Mouse (Mus musculus) embryonic facial prominence, embryonic 14.5 days (tissue): Measurements from ENCODE around the gene Dnajb2. TPM values are rescaled to one million over a fixed set of nuclear protein-coding genes. Genes with fewer than 3 reads are reported as not detected.
A peak's percentile ranks its signal among the peaks of the same experiment; 100 is the strongest.

Experiments used
- ATAC-seq: fragments of 200-750 bp; cut with Nextera tagmentation; 2 replicates; pipeline ENCODE4 v1.8.0; 2017; ENCODE audit warnings: low read depth, moderate number of reproducible peaks, moderate TSS enrichment
- DNase-seq: peaks from one replicate; pipeline ENCODE4 v3.0.0-alpha.2; 2015; ENCODE audit warnings: low spot score
- H3K27ac ChIP-seq: fragments of 300-500 bp; sonication (generic); replicated peaks from 2 replicates; pipeline ENCODE4 v1.5.1; 2014; ENCODE audit warnings: low read depth, mild to moderate bottlenecking, low read length, moderate library complexity
- H3K27me3 ChIP-seq: fragments of 300-500 bp; sonication (generic); replicated peaks from 2 replicates; pipeline ENCODE4 v1.6.1; 2014; ENCODE audit warnings: low read length; ENCODE audit not compliant: control insufficient read depth, insufficient read depth
- H3K36me3 ChIP-seq: fragments of 300-500 bp; sonication (generic); 2 replicates; pipeline ENCODE4 v1.6.1; 2014; ENCODE audit warnings: low read length, mixed read lengths; ENCODE audit not compliant: control insufficient read depth, insufficient read depth
- H3K4me1 ChIP-seq: fragments of 300-500 bp; sonication (generic); 2 replicates; pipeline ENCODE4 v1.6.1; 2014; ENCODE audit warnings: antibody characterized with exemption, low read length; ENCODE audit not compliant: control insufficient read depth, insufficient read depth
- H3K4me2 ChIP-seq: fragments of 300-500 bp; sonication (generic); 2 replicates; pipeline ENCODE4 v1.6.1; 2014; ENCODE audit warnings: low read depth, mild to moderate bottlenecking, low read length, moderate library complexity, mixed read lengths
- H3K4me3 ChIP-seq: fragments of 300-500 bp; sonication (generic); 2 replicates; pipeline ENCODE4 v1.5.1; 2014; ENCODE audit warnings: low read depth, mild to moderate bottlenecking, low read length
- H3K9ac ChIP-seq: fragments of 300-500 bp; sonication (generic); 2 replicates; pipeline ENCODE4 v1.6.1; 2014; ENCODE audit warnings: low read depth, mild to moderate bottlenecking, low read length, moderate library complexity, mixed read lengths
- H3K9me3 ChIP-seq: fragments of 300-500 bp; sonication (generic); 2 replicates; pipeline ENCODE4 v1.6.1; 2016; ENCODE audit warnings: low read length; ENCODE audit not compliant: control insufficient read depth
- WGBS: fragments of 180-500 bp; shearing (Covaris S2); extraction: QIAGEN DNeasy Blood & Tissue Kit; methylation state at CpG from one replicate; pipeline ENCODE4 v1.1.7; 2014; 5-methylcytosine and 5-hydroxymethylcytosine counted together
- polyA plus RNA-seq: library from polyadenylated mRNA; unstranded; fragments of >200 nt; fragmentation: Nextera tagmentation; extraction: Ambion mirVana; gene quantifications from 2 replicates; pipeline ENCODE4 v1.2.1, GENCODE M21; 2014

Gene Dnajb2
- 20.0 and 21.0 TPM in 2 replicates for polyA plus RNA-seq

DNA sequence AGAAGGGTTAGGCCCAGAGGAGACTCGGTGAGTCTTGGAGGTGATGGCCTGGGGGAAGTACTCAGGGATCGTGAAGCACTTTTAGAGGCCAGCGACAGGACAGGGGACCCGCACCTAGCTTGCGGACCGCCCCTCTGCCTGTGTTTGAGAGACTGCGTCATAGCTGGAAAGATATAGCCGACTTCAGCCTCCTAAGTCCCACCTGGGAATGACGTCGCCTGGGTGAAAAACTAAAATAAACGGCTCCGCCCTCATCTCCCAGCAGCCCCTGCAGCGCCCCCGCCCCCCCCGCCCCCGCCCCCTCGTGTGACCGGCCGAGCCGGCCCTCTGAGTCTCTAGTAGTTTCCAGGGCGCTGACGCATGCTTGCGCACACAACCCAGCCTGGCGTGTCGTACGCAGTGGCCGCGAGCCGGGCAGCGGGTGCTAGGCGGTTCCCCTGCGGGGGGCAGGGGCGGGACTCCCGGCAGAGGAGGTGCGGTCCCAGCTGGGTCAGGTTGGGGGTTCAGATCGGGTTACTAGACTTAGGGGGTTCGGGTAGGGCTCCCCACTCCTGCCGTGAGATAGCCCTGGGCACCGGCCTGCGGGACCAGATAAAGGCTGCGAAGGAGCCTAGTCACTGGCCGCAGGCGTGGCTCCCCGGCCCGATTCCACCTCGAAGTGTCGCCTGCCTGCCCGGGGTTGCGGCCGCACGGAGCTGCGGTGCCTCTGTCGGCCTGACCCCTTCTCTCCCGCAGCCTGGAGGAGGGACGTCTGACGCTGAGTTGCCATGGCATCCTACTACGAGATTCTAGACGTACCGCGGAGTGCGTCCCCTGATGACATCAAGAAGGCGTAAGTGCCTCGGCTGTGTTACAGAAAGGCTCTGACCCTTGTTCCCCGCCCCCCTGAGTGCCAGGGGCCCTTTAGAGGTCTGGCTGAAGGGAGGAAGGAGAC, at the start of gene Dnajb2:
Dnajb2 (plus strand) TSS at position 290 of the 934 bp plus-strand sequence.
- Histone ChIP-seq H3K9me3 (no peaks in the 10 kb centered on the region), H3K36me3 (peaks cover 20% of the 10 kb centered on the region), H3K27me3 (no peaks in the 10 kb centered on the region), H3K4me1 (no peaks in the 10 kb centered on the region), H3K27ac (peak within 1 kb of the TSS; percentile 80), H3K4me3 (peak within 1 kb of the TSS; percentile 69), H3K4me2 (peak within 1 kb of the TSS; percentile 77), H3K9ac (peak within 1 kb of the TSS; percentile 81)
- WGBS, result under 1% methylated on average over 40 of the region's 64 CpGs
- ATAC-seq (peak; percentile 93), DNase-seq (peak; percentile 92)

- Histone ChIP-seq H3K27ac (no peak overlapping the region), H3K4me2 (no peak overlapping the region), H3K27me3 (no peaks in the 10 kb centered on the region), H3K36me3 (peaks cover 67% of the 10 kb centered on the region), H3K9me3 (no peaks in the 10 kb centered on the region), H3K4me1 (peaks cover 11% of the 10 kb centered on the region), H3K9ac (no peak overlapping the region), H3K4me3 (no peak overlapping the region)
- ATAC-seq, result no peak
- DNase-seq, result peak; percentile 47
Observed at GRCm38 (mm10) chr1:75187126-75187525, 49.1 kb upstream of the Dnajb2 start.

- H3K9me3 ChIP-seq, result no peaks in the 10 kb centered on the region
- no peak overlapping the region for H3K9ac ChIP-seq
- WGBS, result 94% methylated on average over 2 of the region's 2 CpGs
- DNase-seq (no peak), ATAC-seq (no peak)
- H3K27ac ChIP-seq, result no peak overlapping the region
- peaks cover 13% of the 10 kb centered on the region for H3K4me1 ChIP-seq
- H3K36me3 ChIP-seq, result peaks cover 58% of the 10 kb centered on the region
- H3K4me3 ChIP-seq, result no peak overlapping the region
- H3K4me2 ChIP-seq, result no peak overlapping the region
- H3K27me3 ChIP-seq, result no peaks in the 10 kb centered on the region
Observed at GRCm38 (mm10) chr1:75187914-75188483, 48.2 kb upstream of the Dnajb2 start.

GRCm38 (mm10) chr1:75190577-75190976, 45.6 kb upstream of the Dnajb2 start:
- ATAC-seq, result no peak
- Histone ChIP-seq H3K36me3 (peaks cover 44% of the 10 kb centered on the region), H3K27me3 (no peaks in the 10 kb centered on the region), H3K9me3 (no peaks in the 10 kb centered on the region), H3K4me2 (peak overlapping the region; percentile 91), H3K4me1 (peaks cover 17% of the 10 kb centered on the region), H3K27ac (no peak overlapping the region), H3K4me3 (0 out of 2 replicates have a peak overlapping the region, but pooled peaks have one; percentile 77), H3K9ac (peak overlapping the region; percentile 90; the same call in 1 of the 2 replicates)
- WGBS, result 62% methylated on average over 2 of the region's 2 CpGs
- no peak for DNase-seq

DNA sequence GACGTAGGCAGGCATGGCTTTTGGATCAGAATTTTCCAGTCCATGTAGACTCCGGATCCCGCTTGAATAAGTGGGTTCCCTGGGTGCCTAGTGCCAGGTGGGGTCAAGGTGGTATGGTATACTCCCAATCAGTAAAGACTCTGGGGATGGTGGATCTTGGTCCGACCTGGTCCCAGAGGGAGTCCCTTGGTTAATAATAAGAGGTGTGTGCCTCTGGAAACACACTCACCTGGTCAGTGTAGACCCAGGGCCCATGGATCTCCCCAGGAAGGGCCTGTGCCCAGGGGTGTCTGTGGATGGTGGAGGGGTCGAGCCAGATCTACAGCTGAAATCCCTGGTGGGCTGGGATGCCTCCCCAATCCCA, 45.0 kb upstream of the Dnajb2 start:
- Histone ChIP-seq H3K4me3 (peak overlapping the region; percentile 77), H3K4me2 (peak overlapping the region; percentile 91), H3K27ac (peak overlapping the region; percentile 80), H3K4me1 (peaks cover 17% of the 10 kb centered on the region), H3K27me3 (no peaks in the 10 kb centered on the region), H3K36me3 (peaks cover 44% of the 10 kb centered on the region), H3K9me3 (no peaks in the 10 kb centered on the region), H3K9ac (peak overlapping the region; percentile 90)
- no peak for ATAC-seq
- DNase-seq, result no peak
- 38% methylated on average over 5 of the region's 5 CpGs for WGBS

GRCm38 (mm10) chr1:75191622-75192402, 44.4 kb upstream of the Dnajb2 start, which contains the start of the genes Ankzf1 and Atg9a:
Ankzf1 (plus strand) TSS chr1:75192151.
Atg9a (minus strand) TSS chr1:75192196.
- Histone ChIP-seq H3K36me3 (peaks cover 44% of the 10 kb centered on the region), H3K4me3 (peak within 1 kb of the TSS; percentile 77), H3K4me1 (peaks cover 17% of the 10 kb centered on the region), H3K27me3 (no peaks in the 10 kb centered on the region), H3K27ac (peak within 1 kb of the TSS; percentile 94), H3K4me2 (peak within 1 kb of the TSS; percentile 91), H3K9me3 (no peaks in the 10 kb centered on the region), H3K9ac (peak within 1 kb of the TSS; percentile 90)
- ATAC-seq, result peak; percentile 100
- 0% methylated on average over 32 of the region's 56 CpGs for WGBS
- DNase-seq, result peak; percentile 99

DNA sequence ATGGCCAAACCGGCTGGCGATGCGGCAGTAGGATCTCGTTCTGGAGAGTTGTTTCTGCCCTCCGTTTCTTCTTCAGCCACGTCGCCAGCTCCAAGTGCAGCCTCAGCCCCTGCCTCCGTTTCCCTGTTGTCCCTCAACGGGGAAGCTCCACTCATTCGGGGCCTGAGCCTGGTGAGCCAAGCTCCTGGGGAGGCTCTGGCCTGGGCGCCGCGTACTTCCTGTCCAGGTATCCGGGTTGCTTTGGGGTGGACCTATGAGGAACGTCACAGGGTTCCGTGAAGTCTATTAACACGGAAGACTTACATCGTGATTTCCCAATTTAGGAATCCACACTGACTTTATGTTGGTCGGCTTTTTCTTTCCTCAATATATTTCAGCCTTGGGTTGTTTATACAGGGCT, 43.8 kb upstream of the Dnajb2 start:
- DNase-seq (peak; percentile 57), ATAC-seq (peak; percentile 34; the same call in 1 of the 2 replicates)
- Histone ChIP-seq H3K4me1 (peaks cover 17% of the 10 kb centered on the region), H3K27me3 (no peaks in the 10 kb centered on the region), H3K4me3 (peak overlapping the region; percentile 77), H3K9me3 (no peaks in the 10 kb centered on the region), H3K9ac (peak overlapping the region; percentile 90), H3K27ac (peak overlapping the region; percentile 94), H3K4me2 (peak overlapping the region; percentile 90), H3K36me3 (peaks cover 44% of the 10 kb centered on the region)
- WGBS, result under 1% methylated on average over 19 of the region's 19 CpGs

DNA sequence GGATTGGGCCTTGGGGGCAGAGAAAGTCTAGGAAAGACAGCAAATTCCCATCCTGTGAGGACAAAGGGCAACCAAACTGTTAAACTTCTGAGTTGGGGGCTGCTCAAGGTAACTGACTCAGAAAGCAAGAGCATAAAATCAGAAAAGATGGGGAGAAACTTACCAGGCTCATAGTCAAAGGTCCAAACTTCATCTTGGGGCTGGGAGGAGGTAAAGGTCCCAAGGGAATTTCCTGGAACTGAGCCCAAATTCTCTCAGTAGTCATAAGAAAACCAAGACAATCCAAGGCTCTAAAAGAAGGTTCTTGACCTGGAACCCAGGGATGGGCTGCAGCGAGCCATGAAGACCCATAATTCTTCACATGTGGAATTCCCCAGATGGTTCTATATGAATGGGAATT, 35.0 kb upstream of the Dnajb2 start:
- Histone ChIP-seq H3K4me2 (no peak overlapping the region), H3K9ac (no peak overlapping the region), H3K4me1 (no peaks in the 10 kb centered on the region), H3K27ac (no peak overlapping the region), H3K36me3 (peaks cover 40% of the 10 kb centered on the region), H3K4me3 (no peak overlapping the region), H3K27me3 (no peaks in the 10 kb centered on the region), H3K9me3 (no peaks in the 10 kb centered on the region)
- DNase-seq (no peak), ATAC-seq (no peak)
- WGBS, result 72% methylated on average over 1 of the region's 1 CpGs
